Mouse (Mus musculus) A20 (cell line): Measurements from ENCODE around the gene Fndc7.
A peak's percentile ranks its signal among the peaks of the same experiment; 100 is the strongest.

Experiments used
- DNase-seq: peaks from one replicate; pipeline ENCODE4 v3.0.0-alpha.2; 2011; ENCODE audit warnings: low read depth, low spot score

The Fndc7 gene

GRCm38 (mm10) chr3:108889908-108890307 lies at the start of gene Fndc7:
Gene Fndc7, minus strand, starts transcription at chr3:108890008.
- DNase-seq, result no peak

- DNase-seq, result no peak
These were observed 49.8 kb upstream of the Fndc7 start, which contains the start of gene Henmt1 for GRCm38 (mm10) chr3:108939573-108939972. Gene Henmt1, plus strand, starts transcription at chr3:108939873.

GRCm38 (mm10) chr3:108938691-108939090 lies 48.9 kb upstream of the Fndc7 start:
- DNase-seq, result no peak

GRCm38 (mm10) chr3:108933557-108933956 lies 43.7 kb upstream of the Fndc7 start:
- DNase-seq, result no peak

GRCm38 (mm10) chr3:108926308-108926707 lies 36.5 kb upstream of the Fndc7 start:
- no peak for DNase-seq

- no peak for DNase-seq
These were observed 35.9 kb upstream of the Fndc7 start for GRCm38 (mm10) chr3:108925677-108926076.

GRCm38 (mm10) chr3:108921822-108922221 lies 32.0 kb upstream of the Fndc7 start:
- DNase-seq, result no peak

GRCm38 (mm10) chr3:108920442-108921070 lies 30.7 kb upstream of the Fndc7 start:
- no peak for DNase-seq

GRCm38 (mm10) chr3:108918852-108919251 lies 29.0 kb upstream of the Fndc7 start:
- no peak for DNase-seq

GRCm38 (mm10) chr3:108917986-108918385 lies 28.2 kb upstream of the Fndc7 start:
- no peak for DNase-seq

GRCm38 (mm10) chr3:108916857-108917256 lies 27.0 kb upstream of the Fndc7 start:
- DNase-seq, result no peak

- DNase-seq, result no peak
These were observed 26.2 kb upstream of the Fndc7 start for GRCm38 (mm10) chr3:108915999-108916398.

GRCm38 (mm10) chr3:108911548-108912413 lies 22.0 kb upstream of the Fndc7 start, which contains the start of gene Prpf38b:
Gene Prpf38b, minus strand, starts transcription at chr3:108911727.
- peak; percentile 98 for DNase-seq

- DNase-seq, result peak; percentile 93
These were observed 21.3 kb upstream of the Fndc7 start for GRCm38 (mm10) chr3:108911081-108911547.

- peak; percentile 82 for DNase-seq
These were observed 20.7 kb upstream of the Fndc7 start for GRCm38 (mm10) chr3:108910303-108911080.

GRCm38 (mm10) chr3:108902934-108903333 lies 13.1 kb upstream of the Fndc7 start:
- DNase-seq, result no peak

- DNase-seq, result peak; percentile 54
These were observed 12.2 kb upstream of the Fndc7 start for GRCm38 (mm10) chr3:108902038-108902437.

GRCm38 (mm10) chr3:108900681-108901080 lies 10.9 kb upstream of the Fndc7 start:
- DNase-seq, result no peak

GRCm38 (mm10) chr3:108900147-108900546 lies 10.3 kb upstream of the Fndc7 start:
- DNase-seq, result peak; percentile 81

GRCm38 (mm10) chr3:108898640-108899039 lies 8.8 kb upstream of the Fndc7 start:
- DNase-seq, result no peak

GRCm38 (mm10) chr3:108892914-108893313 lies 3.1 kb upstream of the Fndc7 start:
- no peak for DNase-seq

GRCm38 (mm10) chr3:108892080-108892479 lies 2.3 kb upstream of the Fndc7 start:
- no peak for DNase-seq
